14 mouse cellular contexts compared by ENCODE assay signal in the genomic region with DNA sequence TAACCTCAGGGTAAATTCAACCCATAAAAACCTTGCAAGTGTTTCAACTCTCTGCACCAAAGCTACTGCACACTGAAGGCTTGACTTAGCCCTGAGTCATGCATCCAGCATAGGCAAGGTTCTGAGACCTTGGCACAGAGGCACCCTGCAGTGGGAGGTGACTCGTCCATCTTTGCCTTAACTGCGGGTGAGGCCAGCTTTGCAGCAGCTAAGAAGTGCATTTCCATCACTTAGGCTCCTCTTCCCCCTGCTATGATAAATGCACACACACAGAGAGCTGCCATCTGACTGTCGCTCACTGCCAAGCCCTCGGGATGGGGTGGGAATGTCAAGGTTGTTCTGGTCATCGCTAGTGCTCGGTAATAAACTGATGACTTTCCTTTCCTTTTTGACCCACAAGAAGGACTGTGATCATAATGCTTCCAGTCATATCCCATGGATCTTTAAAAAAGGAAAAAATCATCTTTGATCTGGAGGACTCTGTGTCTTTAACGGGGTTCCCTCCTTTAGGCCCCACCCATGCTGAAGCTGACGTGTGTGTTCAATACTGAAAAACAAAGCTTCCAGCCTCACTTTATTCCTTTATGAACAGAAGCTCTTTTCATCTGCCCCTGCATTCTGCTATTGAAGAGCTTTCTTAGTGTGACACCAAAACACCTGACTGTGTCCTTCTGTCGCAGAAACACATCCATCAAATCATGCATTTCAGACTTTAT. TPM values are rescaled to one million over a fixed set of nuclear protein-coding genes. Genes with fewer than 3 reads are reported as not detected.
DNase-seq lines count a peak whose midpoint lies in the region; ATAC-seq and TF ChIP-seq lines count a peak whose summit lies in the region.
"Had no signal": no experiment of that assay in that cellular context is flagged by ENCODE, and none has a peak within 500 bp of the region (broad histone marks: within the 10 kb centered on the region; RNA-seq: fewer than 3 reads in every experiment).

No protein-coding gene starts in this region.

- no peak overlapping the region for H3K9ac ChIP-seq in neural tube, embryonic 13.5 days
- H3K9ac ChIP-seq in stomach, postnatal 0 days (ENCODE audit: low read length): no peak overlapping the region
- H3K9ac ChIP-seq: liver, embryonic 15.5 days had no signal

- H3K27ac ChIP-seq in neural tube, embryonic 13.5 days (replicated peaks): no peak overlapping the region
- no peak overlapping the region for H3K27ac ChIP-seq in stomach, postnatal 0 days (replicated peaks)
- H3K27ac ChIP-seq: limb, embryonic 10.5 days; liver, embryonic 15.5 days had no signal

- TF ChIP-seq CTCF in stomach, postnatal 0 days (IDR thresholded peaks at IDR 0.05; ENCODE audit: low read depth): no peak

- peak; percentile 29 for DNase-seq in layer of hippocampus, adult 9-11 months
- DNase-seq in layer of hippocampus, adult 9-10 months (ENCODE audit: low spot score): no peak
- peak; percentile 50 for DNase-seq in adrenal gland, adult 8-10 months
- DNase-seq in cerebellum, adult 11 months: peak; percentile 31
- DNase-seq in stomach, postnatal 0 days (ENCODE audit: low spot score): no peak
- no peak for DNase-seq in heart, adult 18-20 months
- DNase-seq: embryo, embryonic 11 days; kidney, adult 11 months; lung, postnatal 4 days; midbrain, embryonic 14.5 days had no signal

- no peak overlapping the region for H3K4me3 ChIP-seq in neural tube, embryonic 13.5 days
- H3K4me3 ChIP-seq in stomach, postnatal 0 days (ENCODE audit: low read depth, low read length): no peak overlapping the region
- H3K4me3 ChIP-seq: limb, embryonic 10.5 days; liver, embryonic 15.5 days had no signal

- peaks cover 9% of the 10 kb centered on the region for H3K4me1 ChIP-seq in neural tube, embryonic 13.5 days (replicated peaks)
- no peaks in the 10 kb centered on the region for H3K4me1 ChIP-seq in stomach, postnatal 0 days (replicated peaks; ENCODE audit: control insufficient read depth, insufficient read depth)
- H3K4me1 ChIP-seq: limb, embryonic 10.5 days; liver, embryonic 15.5 days had no signal

- no peak for TF ChIP-seq EP300 in stomach, postnatal 0 days (optimal IDR thresholded peaks at IDR 0.05)

- no peaks in the 10 kb centered on the region for H3K27me3 ChIP-seq in neural tube, embryonic 13.5 days
- no peaks in the 10 kb centered on the region for H3K27me3 ChIP-seq in stomach, postnatal 0 days (ENCODE audit: control insufficient read depth, insufficient read depth, low read length)
- H3K27me3 ChIP-seq: liver, embryonic 15.5 days had no signal

- WGBS in neural tube, embryonic 13.5 days: 67% methylated on average over 9 of the region's 9 CpGs
- WGBS in stomach, postnatal 0 days: 70% methylated on average over 9 of the region's 9 CpGs

- H3K9me3 ChIP-seq in neural tube, embryonic 13.5 days: no peaks in the 10 kb centered on the region
- no peaks in the 10 kb centered on the region for H3K9me3 ChIP-seq in stomach, postnatal 0 days (ENCODE audit: control insufficient read depth, low read length)
- H3K9me3 ChIP-seq: limb, embryonic 10.5 days; liver, embryonic 15.5 days had no signal

- no peaks in the 10 kb centered on the region for H3K36me3 ChIP-seq in neural tube, embryonic 13.5 days
- H3K36me3 ChIP-seq in stomach, postnatal 0 days (ENCODE audit: control insufficient read depth, insufficient read depth, low read length): no peaks in the 10 kb centered on the region
- H3K36me3 ChIP-seq: limb, embryonic 10.5 days; liver, embryonic 15.5 days had no signal

- no peak overlapping the region for H3K4me2 ChIP-seq in neural tube, embryonic 13.5 days
- no peak overlapping the region for H3K4me2 ChIP-seq in stomach, postnatal 0 days (replicated peaks; ENCODE audit: low read depth)
- H3K4me2 ChIP-seq: liver, embryonic 15.5 days had no signal

- peak; percentile 41; the same call in 1 of the 2 replicates for ATAC-seq in neural tube, embryonic 13.5 days (ENCODE audit: low read depth)
- no peak for ATAC-seq in stomach, postnatal 0 days (ENCODE audit: low FRiP score, low TSS enrichment)

RNA-seq across cellular contexts. Expression of a gene that starts 2.1 kb away (rescaled TPM):
- total RNA-seq in adrenal gland, adult 8-10 months (2022): 1 to 10 TPM in 1 of 4 experiments, under 1 TPM in 3; 0.40 to 2.0 (median 0.66) TPM
- 0.24 and 0.41 TPM in 2 replicates for polyA plus RNA-seq in neural tube, embryonic 13.5 days (2015; fragmentation: Nextera tagmentation; extraction: Ambion mirVana)
- polyA plus RNA-seq in stomach, postnatal 0 days (2015; fragmentation: Nextera tagmentation; extraction: Ambion mirVana): 0.13 and 0.21 TPM in 2 replicates
- total RNA-seq in heart, adult 18-20 months (2021): not detected
- total RNA-seq: heart, postnatal 25 days had no signal

RNA-seq across cellular contexts. Expression of a gene that starts 28.8 kb away (rescaled TPM):
- total RNA-seq in adrenal gland, adult 8-10 months (2022): 1 to 10 TPM; 3.1 to 6.7 (median 4.3) TPM
- polyA plus RNA-seq in neural tube, embryonic 13.5 days (2015; fragmentation: Nextera tagmentation; extraction: Ambion mirVana): 732 and 735 TPM in 2 replicates
- polyA plus RNA-seq in stomach, postnatal 0 days (2015; fragmentation: Nextera tagmentation; extraction: Ambion mirVana): 11.1 and 11.2 TPM in 2 replicates
- total RNA-seq in heart, adult 18-20 months (2021): under 1 TPM; 0.39 to 0.57 TPM

RNA-seq across cellular contexts. Expression of a gene that starts 41.7 kb away (rescaled TPM):
- total RNA-seq in adrenal gland, adult 8-10 months (2022): under 1 TPM; 0.14 to 0.65 (median 0.35) TPM
- polyA plus RNA-seq in neural tube, embryonic 13.5 days (2015; fragmentation: Nextera tagmentation; extraction: Ambion mirVana): not detected in 2 replicates
- 10.2 and 10.6 TPM in 2 replicates for polyA plus RNA-seq in stomach, postnatal 0 days (2015; fragmentation: Nextera tagmentation; extraction: Ambion mirVana)
- not detected for total RNA-seq in heart, adult 18-20 months (2021)
- total RNA-seq: heart, postnatal 25 days had no signal
- polyA plus RNA-seq: limb, embryonic 10.5 days had no signal

RNA-seq across cellular contexts. Expression of a gene that starts 47.2 kb away (rescaled TPM):
- 10 to 100 TPM; 25.4 to 38.1 (median 27.0) TPM for total RNA-seq in adrenal gland, adult 8-10 months (2022)
- polyA plus RNA-seq in neural tube, embryonic 13.5 days (2015; fragmentation: Nextera tagmentation; extraction: Ambion mirVana): 41.2 and 44.8 TPM in 2 replicates
- polyA plus RNA-seq in stomach, postnatal 0 days (2015; fragmentation: Nextera tagmentation; extraction: Ambion mirVana): 19.8 and 21.6 TPM in 2 replicates
- 10 to 100 TPM; 17.9 to 18.8 TPM for total RNA-seq in heart, adult 18-20 months (2021)

Comparison
In these comparisons a context has a peak if more than half of its experiments do, and no peak if none do; other contexts are left out.
1. DNase-seq: peak in layer of hippocampus, adult 9-11 months (single experiment), adrenal gland, adult 8-10 months (single experiment) and cerebellum, adult 11 months (single experiment); none in layer of hippocampus, adult 9-10 months (single experiment), stomach, postnatal 0 days (single experiment) and heart, adult 18-20 months (0 of 2).